Comparison of ENCODE assay signal across 8 mouse cellular contexts in genomic region chr11:70212423-70212822, GRCm38 (mm10). TPM values are rescaled to one million over a fixed set of nuclear protein-coding genes. Genes with fewer than 3 reads are reported as not detected.
DNase-seq lines count a peak whose midpoint lies in the region; ATAC-seq and TF ChIP-seq lines count a peak whose summit lies in the region.

TSS of gene Slc16a11 (plus strand) at chr11:70212752.

- H3K79me2 ChIP-seq in C2C12 (ENCODE audit: control insufficient read depth, insufficient read depth) = peaks cover 42% of the 10 kb centered on the region

- H3K4me1 ChIP-seq in hindbrain, embryonic 10.5 days (replicated peaks) = peaks cover 25% of the 10 kb centered on the region
- H3K4me1 ChIP-seq in stomach, embryonic 15.5 days = peaks cover 17% of the 10 kb centered on the region

- intact Hi-C loops in left cerebral cortex, postnatal 36 days (cut with DNase I) = loop anchor here (5.0 kb wide), 2 partner anchors 155 to 280 kb away; no protein-coding TSS in a partner anchor

- no peaks in the 10 kb centered on the region for H3K27me3 ChIP-seq in C2C12 (ENCODE audit: control insufficient read depth, insufficient read depth, insufficient read length)
- H3K27me3 ChIP-seq in hindbrain, embryonic 10.5 days (ENCODE audit: insufficient read depth, poor library complexity, severe bottlenecking) = peaks cover 56% of the 10 kb centered on the region
- peaks cover 31% of the 10 kb centered on the region for H3K27me3 ChIP-seq in stomach, embryonic 15.5 days (replicated peaks)

- WGBS in hindbrain, embryonic 10.5 days = 68% methylated on average over 6 of the region's 6 CpGs
- 51% methylated on average over 6 of the region's 6 CpGs for WGBS in stomach, embryonic 15.5 days

- peaks cover 15% of the 10 kb centered on the region for H3K79me3 ChIP-seq in C2C12 (ENCODE audit: low read depth)

- H3K36me3 ChIP-seq in C2C12 (ENCODE audit: control insufficient read depth, insufficient read depth) = peaks cover 17% of the 10 kb centered on the region
- peaks cover 7% of the 10 kb centered on the region for H3K36me3 ChIP-seq in hindbrain, embryonic 10.5 days
- no peaks in the 10 kb centered on the region for H3K36me3 ChIP-seq in stomach, embryonic 15.5 days

- no peak within 1 kb of the TSS for H3K27ac ChIP-seq in hindbrain, embryonic 10.5 days
- no peak within 1 kb of the TSS for H3K27ac ChIP-seq in stomach, embryonic 15.5 days

- DNase-seq in cerebellum, adult 11-12 months = peak; percentile 61
- no peak for DNase-seq in cerebellum, postnatal 4 days (ENCODE audit: low spot score in 2 of 2)
- DNase-seq in hindbrain, embryonic 10.5 days (ENCODE audit: low spot score) = no peak
- DNase-seq in left cerebral cortex, postnatal 36 days (ENCODE audit: low spot score in 2 of 2) = no peak
- DNase-seq in right cerebral cortex, postnatal 36 days (ENCODE audit: low spot score in 2 of 2) = no peak
- no peak for DNase-seq in ovary, postnatal 10 days (ENCODE audit: low spot score)

- H3K4me3 ChIP-seq in C2C12 (ENCODE audit: insufficient read depth, poor library complexity, severe bottlenecking) = peak within 1 kb of the TSS; percentile 59
- H3K4me3 ChIP-seq in hindbrain, embryonic 10.5 days = peak within 1 kb of the TSS; percentile 50; the same call in 1 of the 2 replicates
- peak within 1 kb of the TSS; percentile 27; the same call in 1 of the 2 replicates for H3K4me3 ChIP-seq in stomach, embryonic 15.5 days (replicated peaks)

- TF ChIP-seq CTCF in C2C12 (IDR thresholded peaks at IDR 0.05; ENCODE audit: control insufficient read depth, insufficient read depth, insufficient read length) = no peak

- peak within 1 kb of the TSS; percentile 67 for H3K4me2 ChIP-seq in stomach, embryonic 15.5 days

- no peaks in the 10 kb centered on the region for H3K9me3 ChIP-seq in hindbrain, embryonic 10.5 days
- no peaks in the 10 kb centered on the region for H3K9me3 ChIP-seq in stomach, embryonic 15.5 days

- no peak within 1 kb of the TSS for H3K9ac ChIP-seq in stomach, embryonic 15.5 days

- H3ac ChIP-seq in C2C12 (ENCODE audit: control insufficient read depth, insufficient read length, low read depth) = peak within 1 kb of the TSS; percentile 36

- ATAC-seq in stomach, embryonic 15.5 days (ENCODE audit: insufficient read depth, low FRiP score, low read depth) = no peak

TF ChIP-seq in C2C12, 6 proteins besides CTCF, POLR2A, EP300 and RAD21:
- TF ChIP-seq MYOG (IDR thresholded peaks at IDR 0.05; ENCODE audit: control insufficient read depth, extremely low read depth, insufficient read length) (no peak), MYOD1 (IDR thresholded peaks at IDR 0.05; ENCODE audit: control insufficient read depth, insufficient read length, low read depth) (no peak), CEBPB (IDR thresholded peaks at IDR 0.05; ENCODE audit: low read depth) (no peak), MAX (IDR thresholded peaks at IDR 0.05) (no peak), USF1 (IDR thresholded peaks at IDR 0.05; ENCODE audit: low read depth) (no peak), FOSL1 (IDR thresholded peaks at IDR 0.05; ENCODE audit: insufficient read depth, low read length, poor library complexity, severe bottlenecking) (no peak)

RNA-seq across cellular contexts. Expression of gene Slc16a11, which starts in this region (rescaled TPM):
- 145 TPM for polyA plus RNA-seq in C2C12 (2012; fragmentation: generic; extraction: Trizol)
- 0.93 and 1.5 TPM in 2 replicates for polyA plus RNA-seq in hindbrain, embryonic 10.5 days (2016; fragmentation: Nextera tagmentation; extraction: Ambion mirVana)
- 10 to 100 TPM; 30.7 to 38.2 TPM for total RNA-seq in left cerebral cortex, postnatal 36 days (2021)
- 1.4 and 2.4 TPM in 2 replicates for polyA plus RNA-seq in stomach, embryonic 15.5 days (2015; fragmentation: Nextera tagmentation; extraction: Ambion mirVana)

Comparison
In these comparisons a context has a peak if more than half of its experiments do, and no peak if none do; other contexts are left out.
1. RNA of gene Slc16a11 (polyA plus RNA-seq): 145 TPM in C2C12 (single experiment); 1.4 to 2.4 TPM in stomach, embryonic 15.5 days and 0.93 to 1.5 TPM in hindbrain, embryonic 10.5 days; every median in the first group is over 10 times any median in the second.
2. Peak in every context shown above with its lines, with median percentiles within 50 percentile points of each other: H3K4me3 ChIP-seq.